Mouse (Mus musculus) left cerebral cortex, postnatal 4 days (tissue): Measurements from ENCODE around the gene Wdr64. TPM values are rescaled to one million over a fixed set of nuclear protein-coding genes. Genes with fewer than 3 reads are reported as not detected.

Experiments used
- DNase-seq: peaks from one replicate; pipeline ENCODE4 v3.0.0-alpha.2; 2022
- intact Hi-C: fragments of 180-260 bp; cut with DNase I; formaldehyde crosslinking; loops from one replicate; pipeline ENCODE4 v1.15.1; 2025
- total RNA-seq, 2 experiments: library from RNA; stranded (reverse); gene quantifications; 2 replicates each; pipeline ENCODE4 v1.2.3; 2021

Wdr64 gene
- total RNA-seq, 2 experiments from 2014 or later, result not detected

DNA sequence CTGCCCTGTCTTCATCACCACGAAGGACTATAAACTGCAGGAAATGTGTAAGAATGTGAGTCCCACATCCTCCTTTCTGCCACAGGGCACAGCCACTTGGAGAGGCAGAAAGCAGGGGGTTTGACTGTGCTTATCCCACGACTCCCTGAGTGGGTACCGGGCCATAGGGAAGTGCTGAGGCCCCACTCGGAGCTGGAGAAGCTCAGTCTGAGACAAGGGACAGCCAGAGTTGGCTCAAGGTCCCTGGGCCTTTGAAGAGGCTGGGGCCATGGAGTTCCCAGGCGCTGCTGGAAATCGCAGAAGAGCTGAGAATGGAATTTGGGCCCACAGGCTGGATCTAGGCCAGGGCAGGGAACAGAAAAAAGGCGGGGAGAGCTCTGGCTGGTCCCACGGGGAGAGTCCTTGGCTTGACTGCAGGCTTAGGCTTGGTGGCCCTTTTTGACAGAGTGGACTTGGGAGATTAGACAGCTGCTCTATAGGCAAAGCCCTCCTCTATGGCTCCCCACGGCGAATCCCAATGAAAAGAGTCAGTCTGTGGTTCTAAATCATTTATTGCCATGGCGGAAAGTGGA is 14.0 kb downstream of the Wdr64 start:
- peak; percentile 12 for DNase-seq
- intact Hi-C loops, result no loop called here

DNA sequence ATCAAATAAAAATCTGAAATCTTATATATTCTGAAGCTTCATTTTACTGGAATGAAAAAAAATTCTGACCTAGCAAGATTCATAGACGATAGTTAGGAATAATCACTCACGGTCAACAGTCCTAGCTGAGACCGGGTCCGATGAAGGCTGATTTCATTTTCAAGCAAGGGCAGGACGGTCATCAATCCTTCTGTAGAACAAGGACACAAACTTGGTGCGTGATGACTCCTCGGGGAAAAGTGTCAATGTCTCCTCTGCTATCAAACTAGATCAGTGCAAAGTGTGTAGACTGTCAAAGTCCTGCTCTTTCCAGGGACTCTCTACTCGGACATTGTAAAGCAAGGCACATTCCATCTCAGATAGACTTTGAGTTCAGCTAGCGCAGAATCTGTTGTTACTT is 18.4 kb downstream of the Wdr64 start:
- no peak for DNase-seq
- intact Hi-C loops, result no loop called here

DNA sequence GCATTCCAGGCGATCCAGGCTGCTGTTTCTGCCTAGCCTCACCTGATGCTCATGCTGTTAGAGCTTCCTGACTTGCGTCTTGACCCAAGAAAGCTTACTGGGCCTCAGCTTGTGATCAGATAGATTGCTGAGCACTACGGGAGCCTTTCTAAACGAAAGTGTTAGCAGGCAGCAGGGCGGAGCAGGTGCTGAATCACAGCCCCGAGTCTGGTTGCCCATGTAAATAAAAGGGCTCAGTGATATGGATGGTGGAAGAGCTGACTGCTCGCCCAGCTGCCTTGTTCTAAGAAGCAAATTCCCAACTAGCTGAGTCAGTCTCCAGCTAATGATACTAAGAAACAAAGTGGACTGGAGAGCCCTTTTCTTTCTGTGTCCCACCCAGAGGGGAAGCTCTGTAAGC is 27.4 kb downstream of the Wdr64 start:
- intact Hi-C loops, result no loop called here

DNA sequence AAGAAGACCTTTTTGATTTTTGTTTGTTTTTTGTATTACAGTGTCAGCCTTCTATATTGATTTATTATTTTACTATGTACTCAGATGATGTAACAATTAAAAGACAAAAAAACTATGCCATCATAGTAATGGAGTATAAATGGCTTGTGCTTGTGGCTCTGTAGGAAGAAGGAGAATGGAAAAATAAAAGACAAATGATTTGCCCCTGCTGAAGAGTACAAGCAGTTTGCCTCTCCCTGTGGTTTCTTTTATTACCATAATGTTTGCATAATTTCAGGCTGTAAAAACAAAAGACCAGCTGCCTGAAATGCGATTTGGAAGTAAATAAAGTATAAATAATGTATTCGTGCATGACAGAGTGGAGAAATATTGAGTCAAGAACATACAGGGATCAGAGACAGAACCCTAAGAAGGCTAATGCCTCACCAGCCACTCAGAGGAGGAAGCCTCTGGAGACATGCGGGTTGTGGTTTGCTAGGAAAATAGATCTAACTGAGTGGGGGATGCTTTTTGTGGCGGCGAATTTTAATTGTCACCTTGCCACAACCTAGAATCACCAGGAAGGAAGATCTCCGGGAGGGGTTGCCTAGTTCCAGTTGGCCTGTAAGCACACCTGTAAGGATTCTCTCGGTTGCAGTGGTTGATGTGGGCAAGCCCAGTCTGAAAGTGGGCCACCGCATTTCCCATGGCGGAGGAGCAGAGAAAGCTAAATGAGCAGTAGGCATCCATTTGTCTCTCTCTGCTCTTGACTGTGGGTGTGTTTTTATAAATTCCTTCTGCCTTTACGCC is 56.4 kb downstream of the Wdr64 start:
- no peak for DNase-seq
- intact Hi-C loops, result no loop called here

More for the DNA sequence above, 27.4 kb downstream of the Wdr64 start:
- DNase-seq, result no peak

DNA sequence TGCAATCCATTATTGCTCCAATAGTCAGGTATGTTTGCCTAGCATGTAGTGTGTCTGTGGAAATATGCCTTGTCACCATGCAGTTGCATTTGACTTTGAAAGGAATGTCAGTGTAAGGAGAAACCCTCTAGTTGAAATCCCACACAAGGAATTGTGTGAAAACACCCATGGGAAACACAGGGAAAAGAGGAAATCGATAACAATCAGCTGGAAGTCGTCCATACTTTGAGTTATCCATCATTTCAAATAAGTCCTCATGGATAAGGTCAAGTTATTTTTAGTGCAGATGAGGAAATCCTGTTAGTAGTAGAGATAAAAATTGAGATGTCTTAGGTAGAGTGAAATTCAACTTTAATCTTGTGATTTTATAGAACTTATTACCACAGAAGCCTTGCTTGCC is 96.3 kb downstream of the Wdr64 start:
- DNase-seq, result no peak
- intact Hi-C loops, result no loop called here

DNA sequence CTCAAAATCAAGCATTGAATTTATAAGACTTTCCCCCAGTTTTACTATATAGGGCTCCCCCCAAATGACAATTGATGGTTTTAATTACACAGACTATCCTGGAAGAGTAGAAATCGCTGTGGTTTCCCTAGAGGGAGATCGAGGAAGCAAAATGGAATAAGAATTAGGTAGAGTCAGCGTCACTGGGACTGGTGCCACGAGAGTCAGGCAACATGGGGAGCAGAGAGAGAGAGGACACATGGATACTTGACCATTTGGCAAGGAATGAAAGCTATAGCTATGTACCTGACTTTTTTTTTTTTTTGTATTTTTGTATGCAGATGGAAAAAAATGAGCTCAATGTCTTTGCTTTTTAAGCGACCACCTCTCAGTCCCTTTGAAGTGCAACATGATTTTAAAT is 110.0 kb downstream of the Wdr64 start:
- intact Hi-C loops, result no loop called here
- DNase-seq, result peak; percentile 8

DNA sequence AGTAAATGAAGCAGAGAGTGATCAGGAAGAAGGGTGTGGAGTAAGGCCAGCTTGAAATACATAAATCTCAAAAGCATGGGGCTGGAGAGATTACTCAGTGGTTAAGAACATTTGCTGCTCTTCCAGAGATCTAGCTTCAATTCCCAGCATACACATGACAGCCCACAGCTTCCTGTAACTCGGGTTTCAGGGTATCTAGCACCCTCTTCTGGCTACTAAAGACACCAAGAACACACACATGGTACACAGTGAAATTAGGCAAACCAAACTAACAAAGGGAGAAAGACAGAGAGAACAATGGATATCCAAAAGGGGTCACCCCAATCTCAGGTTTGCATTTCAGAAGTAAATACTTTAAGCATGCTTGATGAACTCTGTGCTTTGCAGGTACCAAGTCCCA is 113.2 kb downstream of the Wdr64 start:
- DNase-seq, result no peak
- intact Hi-C loops, result no loop called here

DNA sequence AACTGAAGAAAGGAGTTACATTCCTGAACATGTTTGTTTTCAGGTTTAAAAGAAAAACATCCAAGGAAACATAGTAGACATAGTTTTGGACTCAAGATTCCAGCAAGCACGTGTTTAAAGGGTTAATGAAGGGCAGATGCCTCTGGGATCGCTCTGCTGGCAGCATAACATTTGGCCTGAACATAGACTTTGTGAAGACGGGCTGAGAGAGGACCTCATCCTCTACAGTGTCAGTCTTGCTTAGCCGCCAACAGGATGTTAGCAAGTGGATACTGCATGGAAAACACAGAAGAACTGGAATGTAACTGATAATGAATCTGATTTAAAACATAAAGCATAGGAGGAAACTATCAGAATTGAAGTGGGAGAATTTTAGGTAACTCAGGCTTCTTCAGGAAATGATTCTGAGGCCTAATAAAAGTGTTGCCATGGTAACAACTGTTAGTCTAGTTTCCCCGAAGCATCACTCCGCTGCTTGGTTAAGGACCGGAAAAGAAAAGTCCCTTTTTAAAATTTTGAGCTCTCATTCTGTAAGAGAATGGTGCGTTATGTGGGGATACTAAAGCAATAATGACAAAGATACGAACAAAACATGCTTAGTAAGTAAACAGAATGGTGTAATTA is 125.5 kb downstream of the Wdr64 start:
- intact Hi-C loops, result no loop called here
- no peak for DNase-seq

DNA sequence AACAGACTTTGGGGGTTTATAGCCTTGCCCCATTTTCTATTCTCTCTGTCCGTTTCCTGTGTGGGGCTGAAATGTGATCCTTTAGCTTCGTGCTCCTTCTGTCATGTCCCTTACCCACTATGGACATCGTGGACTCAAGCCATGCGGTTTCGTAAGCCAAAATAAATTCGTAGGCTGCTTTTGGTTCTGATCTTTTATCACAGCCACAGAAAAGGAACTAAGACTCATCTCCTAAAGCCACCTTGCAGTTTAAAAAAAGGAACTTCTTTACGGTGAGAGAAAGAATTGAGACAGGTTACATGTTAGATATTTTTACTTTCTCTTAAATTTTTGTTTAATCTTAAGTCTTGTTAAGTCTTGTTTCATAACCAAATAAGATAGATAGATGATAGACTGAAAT is 130.1 kb downstream of the Wdr64 start:
- no peak for DNase-seq
- intact Hi-C loops, result no loop called here

DNA sequence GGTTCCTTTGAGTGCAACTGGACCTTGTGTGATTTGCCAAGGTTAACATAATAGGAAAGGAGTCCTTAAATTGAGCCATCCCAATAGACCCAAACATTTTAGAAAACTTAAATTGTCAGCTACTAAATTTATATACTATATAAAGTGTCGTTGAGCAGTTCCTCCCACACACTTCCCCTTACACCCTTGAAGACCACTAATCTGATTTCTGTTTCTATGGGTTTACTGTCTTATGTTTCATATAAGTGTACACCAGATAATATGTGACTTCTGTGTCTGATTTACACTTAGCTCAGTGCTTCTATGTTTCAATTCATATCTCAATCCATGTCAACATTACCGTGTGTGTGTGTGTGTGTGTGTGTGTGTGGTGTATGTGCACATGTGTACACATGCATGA is 130.8 kb downstream of the Wdr64 start:
- DNase-seq, result no peak
- intact Hi-C loops, result no loop called here

DNA sequence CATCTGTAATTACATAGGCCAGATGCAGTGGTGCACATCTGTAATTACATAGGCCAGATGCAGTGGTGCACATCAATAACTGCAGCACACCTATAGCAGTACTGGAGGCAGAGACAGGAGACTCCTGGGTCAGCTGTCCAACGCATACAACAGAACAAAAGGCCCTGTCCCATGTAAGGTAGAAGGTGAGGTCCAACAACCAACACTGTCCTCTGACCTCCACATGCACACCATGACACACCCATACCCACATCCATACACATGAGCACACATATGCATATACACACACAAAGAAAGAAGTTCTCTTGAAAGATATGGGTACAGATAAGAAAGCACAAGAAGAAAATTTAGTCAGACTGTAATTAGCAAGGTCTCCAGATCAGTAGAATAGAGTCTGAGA is 157.1 kb downstream of the Wdr64 start:
- no peak for DNase-seq
- intact Hi-C loops, result no loop called here

Other genes with a start within 250 kb of the Wdr64 start
- 10 to 100 TPM; 69.1 to 70.0 TPM for gene Rgs7, start 206.1 kb upstream of the Wdr64 start, total RNA-seq
- under 1 TPM; 0.10 to 0.34 TPM for gene Kmo, start 78.2 kb upstream of the Wdr64 start, total RNA-seq
- gene Fh1, start 73.0 kb upstream of the Wdr64 start, total RNA-seq, result 10 to 100 TPM; 66.2 to 73.0 TPM
- 1 to 10 TPM; 6.0 to 7.7 TPM for gene Opn3, start 5.8 kb upstream of the Wdr64 start, total RNA-seq
- gene Chml, start 5.7 kb upstream of the Wdr64 start, total RNA-seq, result 10 to 100 TPM; 16.2 to 18.4 TPM
- gene Exo1, start 182.0 kb downstream of the Wdr64 start, total RNA-seq, result 1 to 10 TPM; 4.5 to 5.5 TPM
- gene Gm38100, start 221.7 kb downstream of the Wdr64 start, total RNA-seq, result not detected